Mouse (Mus musculus): ENCODE results near the gene Disc1.

GRCm38 (mm10) chr8:125130835-125131234, 76.8 kb downstream of the Disc1 start:
- TF ChIP-seq CTCF (IDR thresholded peaks at IDR 0.05; ENCODE audit: low read depth) (no peak), EP300 (IDR thresholded peaks at IDR 0.05; ENCODE audit: low read depth) (no peak)

Measured in liver, postnatal 0 days (tissue).